Mouse (Mus musculus) left cerebral cortex, postnatal 36 days (tissue): ENCODE results near the gene Hoxb3. TPM values are rescaled to one million over a fixed set of nuclear protein-coding genes. Genes with fewer than 3 reads are reported as not detected.

Source experiments
- DNase-seq, 2 experiments: peaks; one replicate each; pipeline ENCODE4 v3.0.0; 2021 to 2022; ENCODE audit warnings: low spot score in 2 of 2, mixed read lengths in 1 of 2
- intact Hi-C: fragments of 180-260 bp; cut with DNase I; formaldehyde crosslinking; loops from one replicate; pipeline ENCODE4 v1.15.1; 2025
- total RNA-seq, 2 experiments: library from RNA; stranded (reverse); gene quantifications; 2 replicates each; pipeline ENCODE4 v1.2.3; 2021

The Hoxb3 gene
- total RNA-seq, 2 experiments from 2014 or later: not detected

GRCm38 (mm10) chr11:96286739-96287385, 36.3 kb upstream of the Hoxb3 start:
- no peak for DNase-seq
- intact Hi-C loops: no loop called here

DNA sequence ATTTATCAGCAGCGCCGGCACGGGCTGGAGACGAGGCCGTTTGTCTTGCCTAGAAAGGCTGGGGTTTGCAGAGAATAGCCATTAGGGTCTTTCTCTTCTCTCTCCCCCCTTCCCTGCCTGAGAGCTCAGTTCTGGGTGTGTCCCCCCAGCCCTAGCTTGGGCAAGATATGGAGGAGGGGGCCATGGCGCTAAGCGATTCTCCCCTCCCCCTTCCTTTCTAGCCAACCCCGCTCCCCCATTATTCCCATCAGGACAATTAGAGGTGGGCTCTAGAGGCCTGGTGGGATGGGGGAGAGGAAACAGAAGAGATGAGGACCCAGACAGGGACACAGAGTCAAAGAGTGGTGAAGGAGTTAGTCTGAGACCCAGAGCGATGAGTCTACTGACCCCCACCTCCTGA, 35.7 kb upstream of the Hoxb3 start:
- no peak for DNase-seq
- intact Hi-C loops: no loop called here

DNA sequence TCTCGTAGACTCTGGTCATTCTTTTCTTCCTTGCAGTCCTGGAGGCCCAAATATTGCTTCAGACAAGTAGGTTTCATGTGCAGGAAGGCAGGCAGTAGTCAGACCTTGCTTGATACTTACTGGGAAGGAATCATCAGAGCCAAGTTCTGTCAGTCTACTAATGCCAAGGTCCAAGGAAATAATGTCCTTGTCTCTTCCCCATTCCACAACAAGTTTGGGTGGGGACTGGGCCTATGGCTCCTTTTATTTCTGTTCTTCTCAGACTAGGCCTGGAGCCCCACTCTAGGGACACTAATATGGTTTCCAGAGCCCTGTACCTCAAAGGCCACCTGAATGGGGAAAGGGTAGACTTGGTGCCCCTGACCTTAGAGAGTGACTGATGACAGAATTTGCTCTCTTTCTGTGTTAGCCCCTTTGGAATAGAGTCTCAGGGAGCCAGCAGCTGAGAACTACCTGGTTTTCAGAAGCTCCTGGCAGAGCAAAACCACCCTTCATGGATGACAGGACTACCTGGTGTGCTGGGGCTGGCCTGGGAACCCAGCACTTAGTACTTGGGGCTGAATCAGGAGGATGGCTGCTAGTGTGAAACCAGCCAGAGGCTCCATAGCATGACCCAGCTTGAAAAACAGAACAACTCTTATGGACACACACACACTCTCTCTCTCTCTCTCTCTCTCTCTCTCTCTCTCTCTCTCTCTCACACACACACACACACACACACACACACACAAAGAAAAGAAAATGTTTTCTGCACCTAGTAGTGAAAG, 34.5 kb upstream of the Hoxb3 start:
- DNase-seq: no peak
- intact Hi-C loops: no loop called here

DNA sequence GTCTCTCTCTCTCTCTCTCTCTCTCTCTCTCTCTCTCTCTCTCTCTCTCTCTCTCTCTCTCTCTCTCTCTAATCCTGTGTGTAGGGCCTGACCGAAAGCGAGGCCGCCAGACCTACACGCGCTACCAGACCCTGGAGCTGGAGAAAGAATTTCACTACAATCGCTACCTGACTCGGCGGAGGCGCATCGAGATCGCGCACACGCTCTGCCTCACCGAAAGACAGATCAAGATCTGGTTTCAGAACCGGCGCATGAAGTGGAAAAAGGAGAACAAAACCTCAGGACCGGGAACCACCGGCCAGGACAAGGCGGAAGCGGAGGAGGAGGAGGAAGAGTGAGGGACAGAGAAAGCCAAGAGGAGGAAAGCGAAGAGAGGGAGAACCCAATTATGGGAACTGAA, 33.8 kb upstream of the Hoxb3 start:
- DNase-seq: no peak
- intact Hi-C loops: no loop called here

GRCm38 (mm10) chr11:96289837-96290236, 33.3 kb upstream of the Hoxb3 start:
- DNase-seq: no peak
- intact Hi-C loops: no loop called here

DNA sequence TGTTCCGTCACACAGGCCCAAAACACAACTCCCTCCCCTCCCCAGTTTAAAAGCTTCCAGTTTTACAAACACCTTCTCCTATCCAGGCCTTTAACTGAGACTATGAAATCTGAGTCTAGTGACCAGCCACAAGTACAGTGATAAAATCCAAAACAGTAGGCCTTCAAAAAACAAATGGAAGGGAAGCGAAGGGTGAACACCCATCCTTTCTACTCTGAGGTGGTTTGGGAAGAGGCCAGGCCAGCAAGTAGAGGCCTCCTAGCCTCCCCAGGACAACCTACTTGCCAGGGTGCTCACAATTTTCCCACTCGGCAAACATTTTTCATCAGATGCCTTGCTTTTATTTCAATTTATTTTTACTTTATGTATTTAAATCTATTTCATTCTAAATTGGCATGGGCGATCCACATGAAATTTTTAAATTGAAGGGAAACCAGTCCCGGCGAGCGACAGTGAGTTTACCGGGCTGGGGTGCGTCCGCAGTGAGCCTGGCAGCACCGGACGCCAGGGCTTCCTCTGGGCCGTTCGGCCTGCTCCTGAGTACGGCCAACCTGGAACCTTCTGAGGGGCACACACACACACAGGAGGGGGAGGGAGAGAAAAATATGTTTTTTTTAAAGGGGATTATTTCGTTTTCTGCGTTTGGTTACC, 32.3 kb upstream of the Hoxb3 start:
- intact Hi-C loops: no loop called here

DNA sequence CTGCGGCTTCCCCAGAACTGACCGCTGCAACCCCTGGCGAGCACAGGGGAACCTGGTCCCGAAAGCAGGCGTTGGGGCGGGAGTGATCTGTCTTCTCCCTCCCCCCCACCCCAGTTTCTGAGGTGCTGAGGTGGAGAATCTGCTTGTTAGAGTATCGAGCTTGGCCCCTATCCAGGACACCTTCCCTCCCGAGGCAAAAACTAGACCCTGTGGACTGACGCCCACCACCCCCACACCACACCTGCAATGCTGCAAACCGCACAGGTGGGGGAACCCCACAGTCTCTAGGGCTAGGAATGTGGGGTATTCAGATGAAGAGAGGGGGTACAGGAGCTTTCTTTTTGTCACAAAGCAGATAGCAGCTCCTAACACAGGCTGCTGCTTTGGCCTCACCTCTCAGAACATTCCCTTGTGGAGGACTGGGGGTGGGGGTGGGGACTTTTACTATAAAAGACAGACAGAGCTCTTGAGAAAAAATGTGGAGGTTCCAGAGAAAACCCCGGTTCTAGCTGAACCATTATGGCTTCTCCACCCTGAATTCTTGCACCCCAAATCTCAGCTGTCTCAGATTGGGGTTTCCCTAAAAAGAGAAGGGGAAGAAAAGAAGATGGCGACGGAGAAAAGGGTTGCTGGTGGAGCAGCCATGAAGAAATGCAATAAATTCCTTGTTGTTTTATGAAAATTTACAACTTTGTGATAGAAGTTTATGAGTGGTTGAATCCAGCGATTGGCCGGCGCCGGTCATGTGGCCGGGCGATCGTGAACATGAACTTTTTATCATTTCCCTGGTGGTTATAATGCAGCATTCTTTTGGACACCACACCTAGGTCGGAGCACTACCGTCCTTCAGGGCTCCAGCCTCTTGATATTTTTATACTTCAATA, 31.2 kb upstream of the Hoxb3 start, which contains the start of gene Hoxb6:
Gene Hoxb6, plus strand, starts transcription at position 796 of the 884 bp plus-strand sequence.
- no peak for DNase-seq
- intact Hi-C loops: no loop called here

More for the DNA sequence above, 32.3 kb upstream of the Hoxb3 start:
- no peak for DNase-seq

GRCm38 (mm10) chr11:96292565-96293301, 30.4 kb upstream of the Hoxb3 start:
- DNase-seq: no peak
- intact Hi-C loops: no loop called here

GRCm38 (mm10) chr11:96293302-96293921, 29.7 kb upstream of the Hoxb3 start:
- intact Hi-C loops: no loop called here
- DNase-seq: no peak

GRCm38 (mm10) chr11:96294245-96295091, 28.7 kb upstream of the Hoxb3 start:
- DNase-seq: no peak
- intact Hi-C loops: no loop called here

DNA sequence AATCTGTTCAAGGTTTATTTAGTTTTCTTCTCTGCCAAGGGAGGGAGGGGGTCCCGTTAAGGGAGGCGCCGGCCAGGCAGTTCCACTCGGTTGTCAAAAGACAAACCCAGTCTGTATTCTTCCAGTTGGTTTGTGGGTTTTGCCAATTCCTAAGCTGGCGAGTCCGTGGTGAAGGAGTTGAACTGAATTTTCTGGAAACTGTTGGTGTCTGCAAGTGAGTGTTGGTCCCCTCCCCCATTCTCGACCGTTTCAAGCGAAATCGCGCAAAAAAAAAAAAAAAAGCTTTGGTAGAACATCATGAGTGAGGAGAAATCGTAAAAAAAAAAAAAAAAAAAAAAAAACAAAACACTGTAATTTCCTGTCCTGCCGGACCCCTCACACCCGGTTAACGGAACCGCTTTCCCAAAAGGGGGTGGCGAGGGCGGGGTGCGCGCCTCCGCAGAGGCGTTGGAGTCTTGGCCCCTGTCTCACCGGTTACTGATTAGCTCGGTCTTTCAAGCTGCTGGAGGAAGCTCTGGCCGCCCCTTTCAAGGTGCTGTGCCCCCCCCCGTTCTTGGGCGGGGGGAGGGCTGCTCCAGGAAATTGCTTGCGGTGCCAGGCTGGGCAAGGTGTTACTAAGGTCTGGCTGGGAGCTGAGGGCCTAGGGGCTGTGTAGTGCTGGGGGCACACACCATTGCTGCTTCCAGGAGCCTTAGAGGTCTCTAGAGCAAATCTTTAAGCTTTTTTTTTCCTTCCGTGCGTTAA, 27.9 kb upstream of the Hoxb3 start:
- intact Hi-C loops: no loop called here
- DNase-seq: no peak

GRCm38 (mm10) chr11:96296997-96297396, 26.1 kb upstream of the Hoxb3 start:
- no peak for DNase-seq
- intact Hi-C loops: no loop called here

GRCm38 (mm10) chr11:96297428-96297827, 25.7 kb upstream of the Hoxb3 start:
- DNase-seq: no peak
- intact Hi-C loops: no loop called here

DNA sequence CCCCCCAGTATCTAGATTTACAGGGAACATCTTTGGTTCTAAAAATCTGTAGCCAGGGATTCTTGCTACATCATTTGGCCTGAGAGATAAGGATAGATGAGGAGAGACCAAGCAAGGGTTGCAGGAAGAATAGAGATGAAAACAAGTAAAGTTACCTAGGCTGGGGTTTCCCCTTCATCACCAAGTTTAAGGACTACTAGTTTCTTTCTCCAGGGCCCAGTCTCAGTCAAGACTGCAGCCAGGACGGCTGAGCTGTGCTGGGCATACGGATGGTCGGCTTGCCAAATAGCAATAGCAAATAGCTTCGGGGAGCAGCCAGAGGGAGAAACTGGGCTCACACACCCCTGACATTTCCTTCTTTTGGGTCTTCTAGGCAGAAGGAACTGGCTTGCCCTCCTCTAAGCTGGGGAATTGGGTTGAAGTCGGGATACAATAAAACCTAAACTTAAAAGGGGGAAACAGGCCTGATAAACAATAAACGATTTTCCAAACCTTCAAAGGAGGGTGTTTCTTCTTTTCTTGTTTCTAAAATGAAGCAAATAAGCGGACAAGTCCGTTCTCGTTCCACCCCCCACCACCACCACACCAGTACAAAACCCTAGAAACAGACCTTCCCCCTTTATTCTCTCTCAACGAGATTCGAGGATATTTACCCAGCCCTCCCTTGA, 25.0 kb upstream of the Hoxb3 start:
- no peak for DNase-seq
- intact Hi-C loops: no loop called here

DNA sequence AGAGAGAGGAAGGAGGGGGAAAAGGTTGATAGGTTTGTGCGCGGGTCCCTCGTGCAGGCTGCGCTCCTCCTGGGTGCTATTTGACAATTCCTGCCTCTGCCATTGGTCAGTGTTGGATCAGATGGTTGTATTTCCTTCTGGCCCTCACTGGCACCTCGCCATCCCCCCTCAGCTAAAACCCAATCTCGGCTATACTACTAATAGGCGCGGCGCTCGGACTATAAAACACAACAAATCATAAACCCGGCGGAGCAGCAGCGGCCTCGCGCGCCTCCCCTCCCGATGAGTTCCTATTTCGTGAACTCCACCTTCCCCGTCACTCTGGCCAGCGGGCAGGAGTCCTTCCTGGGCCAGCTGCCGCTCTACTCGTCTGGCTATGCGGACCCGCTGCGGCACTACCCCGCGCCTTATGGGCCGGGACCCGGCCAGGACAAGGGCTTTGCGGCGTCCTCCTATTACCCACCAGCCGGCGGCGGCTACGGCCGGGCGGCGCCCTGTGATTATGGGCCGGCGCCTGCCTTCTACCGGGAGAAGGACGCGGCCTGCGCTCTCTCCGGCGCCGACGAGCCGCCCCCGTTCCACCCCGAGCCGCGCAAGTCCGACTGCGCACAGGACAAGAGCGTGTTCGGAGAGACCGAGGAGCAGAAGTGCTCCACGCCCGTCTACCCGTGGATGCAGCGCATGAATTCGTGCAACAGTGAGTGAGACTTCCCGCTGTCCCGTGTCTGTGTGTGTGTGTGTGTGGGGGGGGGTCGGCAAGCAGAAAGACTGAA, 24.0 kb upstream of the Hoxb3 start:
- intact Hi-C loops: no loop called here
- no peak for DNase-seq

DNA sequence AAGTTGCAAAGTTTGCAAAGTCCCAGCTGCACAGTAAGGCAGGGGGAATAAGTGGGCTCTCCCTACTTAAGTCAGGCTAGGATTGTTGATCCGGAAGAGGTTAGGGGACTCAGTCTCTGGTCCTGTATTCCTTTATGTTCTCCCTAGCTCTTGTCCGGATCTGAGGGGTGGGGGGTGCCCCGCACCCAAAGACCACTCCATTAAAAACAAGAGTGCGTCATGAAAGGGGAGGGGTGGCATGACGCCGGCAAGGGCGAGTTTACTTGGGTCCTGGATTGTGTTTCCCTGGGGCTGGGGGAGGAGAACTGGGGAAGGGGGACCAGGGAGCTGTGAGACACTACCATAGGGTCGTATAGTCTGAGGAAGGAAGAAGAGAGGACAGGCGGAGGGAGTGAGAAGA, 23.3 kb upstream of the Hoxb3 start:
- DNase-seq: no peak
- intact Hi-C loops: loop anchor here (10.0 kb wide), 1 partner anchor 245 kb away; no protein-coding TSS in a partner anchor
